Mouse (Mus musculus): Measurements from ENCODE around the gene Gm17416.

Gene Gm17416

DNA sequence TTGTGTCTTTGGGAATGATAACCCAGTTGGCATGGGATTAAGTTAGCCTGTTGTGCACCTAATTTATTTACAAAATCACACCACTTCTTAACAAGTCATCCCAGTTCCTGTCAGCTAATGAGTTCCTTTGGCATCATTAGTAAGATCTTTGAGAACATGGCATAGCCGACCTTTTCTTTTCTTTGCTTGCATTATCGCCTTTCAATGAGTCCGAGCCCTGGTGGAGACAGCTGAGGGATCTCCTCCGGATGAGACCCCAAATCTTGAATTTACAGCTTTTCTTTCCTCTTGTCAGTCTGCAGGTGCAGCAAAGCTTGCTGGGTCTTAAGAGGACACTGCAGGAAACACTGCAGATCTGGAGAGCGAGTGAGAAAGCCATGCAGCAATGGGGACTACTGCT, at the start of gene Gm17416:
TSS of gene Gm17416 (plus strand) at position 301 of the 400 bp plus-strand sequence.
- DNase-seq (ENCODE audit: low spot score in 2 of 2): no peak

DNA sequence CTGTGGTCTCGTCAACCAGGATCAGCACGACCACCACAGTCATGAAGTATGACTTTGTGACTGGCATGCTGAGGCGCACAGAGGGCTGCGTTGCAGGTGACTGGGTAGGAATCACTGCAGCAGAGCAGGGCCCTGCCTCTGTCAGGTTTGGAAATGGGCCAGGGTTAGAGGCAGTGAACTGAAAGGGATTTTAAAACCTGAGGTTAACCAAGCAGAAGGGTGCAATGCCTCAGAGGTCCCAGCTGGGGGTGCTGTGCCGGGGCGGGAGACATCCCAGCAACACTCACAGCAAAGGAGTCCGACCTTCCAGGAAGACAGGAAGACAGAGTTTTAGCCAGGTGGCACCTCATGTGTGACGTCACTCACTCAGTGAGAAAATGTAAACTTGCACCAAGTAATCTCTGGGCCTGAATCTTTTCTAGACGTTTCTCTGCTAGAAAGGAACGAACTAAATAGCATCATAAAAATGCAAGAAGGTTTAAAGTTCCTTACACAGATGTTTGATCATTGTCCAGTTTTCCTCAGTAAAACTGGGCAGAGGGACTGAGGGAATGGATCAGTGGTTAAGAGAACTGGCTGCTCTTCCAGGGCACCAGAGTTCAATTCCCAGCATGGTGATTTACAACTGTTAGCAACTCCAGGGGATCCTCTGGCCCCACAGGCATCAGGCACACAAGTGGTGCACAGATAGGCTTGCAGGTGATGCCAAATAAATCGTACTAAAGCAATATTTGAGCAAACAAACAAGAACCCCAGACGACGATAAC, 29.0 kb upstream of the Gm17416 start, which contains the start of gene Defb29:
TSS of gene Defb29 (minus strand) at position 155 of the 767 bp plus-strand sequence.
- no peak for DNase-seq (ENCODE audit: low spot score in 2 of 2)

DNA sequence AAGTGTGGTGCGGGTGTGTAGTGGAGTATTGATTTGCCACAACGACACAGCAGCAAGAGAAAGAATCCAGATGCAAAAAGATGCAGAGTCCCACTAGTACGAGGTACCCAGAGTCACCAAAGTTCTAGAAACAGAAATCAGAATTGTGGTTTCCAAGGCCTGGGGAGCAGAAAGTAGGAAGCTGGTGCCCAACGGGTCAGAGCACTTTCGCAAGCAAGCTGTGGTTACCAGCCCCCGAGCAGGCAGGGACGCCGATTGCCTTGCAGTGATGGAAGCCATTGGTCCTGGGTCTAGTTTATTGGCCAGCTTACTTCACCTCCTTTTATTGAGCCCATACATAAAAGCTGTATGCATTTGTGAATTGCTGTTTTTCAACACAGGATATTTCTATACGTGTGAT, 27.2 kb upstream of the Gm17416 start:
- DNase-seq (ENCODE audit: low spot score in 2 of 2): no peak

DNA sequence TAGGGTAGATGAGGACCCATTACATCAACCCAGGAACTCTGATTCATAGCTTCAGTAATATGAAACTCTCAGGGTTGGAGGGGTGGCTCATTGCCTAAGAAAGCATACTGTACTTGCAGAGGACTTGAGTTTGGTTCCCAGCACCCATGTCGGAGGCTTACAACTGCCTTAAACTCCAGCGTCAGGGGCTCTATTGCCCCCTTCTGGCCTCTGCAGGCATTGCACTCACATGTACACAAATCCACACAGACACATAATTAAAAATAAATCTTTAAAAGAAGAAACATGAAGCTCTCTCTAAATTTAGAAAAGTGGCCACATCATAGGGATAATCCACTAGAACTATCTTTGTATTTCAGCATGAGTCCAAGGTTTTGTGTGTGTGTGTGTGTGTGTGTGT, 26.2 kb upstream of the Gm17416 start:
- no peak for DNase-seq (ENCODE audit: low spot score in 2 of 2)

DNA sequence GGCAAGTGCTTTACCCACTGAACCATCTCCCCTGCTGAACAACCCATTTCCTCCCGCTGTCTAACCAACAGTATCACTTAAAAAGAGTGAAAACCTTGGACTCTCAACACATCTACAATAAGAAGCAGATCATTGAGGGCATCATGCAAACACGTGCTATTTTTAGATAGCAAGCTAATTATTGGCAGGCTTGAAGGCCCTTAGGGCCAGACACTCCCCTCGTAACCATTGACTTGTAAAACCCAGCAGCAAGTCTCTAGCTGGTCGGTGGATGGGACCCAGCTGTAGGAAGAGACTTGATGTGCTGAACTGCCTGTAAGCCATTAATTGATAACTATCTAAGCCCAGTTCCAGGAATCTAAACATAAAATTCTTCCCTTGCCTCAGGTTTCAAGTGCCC, 25.7 kb upstream of the Gm17416 start:
- no peak for DNase-seq (ENCODE audit: low spot score in 2 of 2)

DNA sequence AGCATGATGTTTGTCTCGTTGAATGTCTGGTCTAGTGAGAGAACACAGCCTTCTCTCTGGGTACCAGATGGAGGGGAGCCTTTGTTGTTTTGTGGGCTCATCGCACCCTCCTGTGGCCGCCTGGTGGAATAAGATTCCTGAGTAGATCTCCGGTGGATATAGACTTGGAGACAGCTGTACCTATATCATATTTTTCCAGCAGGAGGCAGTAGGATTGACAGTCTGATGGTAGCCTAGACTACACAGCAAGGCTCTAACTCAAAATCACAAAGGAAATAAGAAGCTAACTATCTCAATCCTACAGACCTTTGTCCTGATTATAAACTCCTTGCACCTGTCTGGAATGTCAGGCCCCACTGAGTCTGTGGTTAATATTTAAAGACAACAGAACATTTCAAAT, 24.4 kb upstream of the Gm17416 start:
- no peak for DNase-seq (ENCODE audit: low spot score in 2 of 2)

DNA sequence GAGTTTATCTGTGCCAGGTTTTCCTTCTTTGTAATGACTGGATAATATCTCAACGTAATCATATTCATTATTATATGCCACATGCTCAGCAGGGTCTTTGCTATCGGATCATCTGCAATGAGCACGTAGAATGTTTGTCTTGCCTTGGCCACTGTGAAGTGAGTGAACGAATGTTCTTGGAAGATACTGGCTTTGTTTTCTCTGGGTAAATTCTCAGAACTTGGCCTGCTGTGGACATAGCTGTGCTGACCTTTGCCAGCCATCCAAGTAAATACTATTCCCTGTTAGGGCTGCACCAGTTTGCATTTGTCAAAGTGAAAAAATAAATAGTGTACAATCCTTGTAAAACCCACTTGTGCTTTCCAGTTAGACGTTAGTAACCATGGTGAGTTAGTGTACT, 21.0 kb upstream of the Gm17416 start:
- no peak for DNase-seq (ENCODE audit: low spot score in 2 of 2)

DNA sequence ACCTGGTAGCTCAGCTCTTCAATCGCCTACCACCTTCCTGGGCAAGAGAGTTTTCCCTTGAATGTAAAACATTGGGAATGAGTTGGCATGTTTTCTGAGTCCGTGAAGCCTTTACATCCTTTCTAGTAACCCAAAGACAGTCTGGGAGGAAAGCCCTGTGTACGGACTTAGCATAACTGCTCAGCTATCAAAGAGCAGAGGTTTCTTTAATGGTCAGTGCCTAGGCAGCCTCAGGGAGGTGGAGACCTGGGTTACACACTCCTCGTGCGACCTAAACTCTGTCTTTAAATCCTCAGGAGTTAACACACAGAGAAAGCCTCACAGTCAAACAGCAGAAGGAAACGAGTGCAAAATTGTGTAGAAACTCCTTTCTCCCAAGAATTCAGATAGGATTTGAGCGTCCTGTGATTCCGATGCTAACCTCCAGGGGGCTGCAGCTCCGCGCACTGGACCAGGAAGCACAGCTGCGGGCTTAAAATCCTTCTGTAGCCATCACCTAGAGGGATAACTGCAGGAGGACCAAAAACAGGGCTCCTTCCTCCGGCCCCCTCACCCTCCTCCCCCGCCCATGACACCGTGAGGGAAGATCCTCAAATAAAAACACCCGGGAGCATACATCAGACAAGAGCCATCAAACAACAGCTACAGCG, 15.2 kb upstream of the Gm17416 start:
- no peak for DNase-seq (ENCODE audit: low spot score in 2 of 2)

DNA sequence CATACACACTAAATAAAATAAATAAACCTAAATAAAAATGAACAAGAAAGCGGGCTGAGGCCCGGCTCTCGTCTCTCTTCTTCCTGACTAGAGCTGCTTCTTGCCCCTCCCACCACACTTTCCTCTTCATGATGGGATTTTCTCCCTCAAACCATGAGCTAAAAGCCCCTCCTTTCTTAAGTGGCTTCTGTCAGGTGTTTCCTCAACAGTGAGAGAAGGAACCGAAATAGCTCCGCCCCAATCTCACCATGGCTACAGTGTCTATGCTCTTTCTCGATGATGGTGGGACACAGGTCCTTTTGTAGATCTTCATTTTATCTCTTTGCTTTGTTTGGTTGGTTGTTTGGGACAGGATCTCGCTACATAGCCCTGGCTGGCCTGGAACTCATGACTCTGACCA, 12.5 kb upstream of the Gm17416 start:
- no peak for DNase-seq (ENCODE audit: low spot score in 2 of 2)

DNA sequence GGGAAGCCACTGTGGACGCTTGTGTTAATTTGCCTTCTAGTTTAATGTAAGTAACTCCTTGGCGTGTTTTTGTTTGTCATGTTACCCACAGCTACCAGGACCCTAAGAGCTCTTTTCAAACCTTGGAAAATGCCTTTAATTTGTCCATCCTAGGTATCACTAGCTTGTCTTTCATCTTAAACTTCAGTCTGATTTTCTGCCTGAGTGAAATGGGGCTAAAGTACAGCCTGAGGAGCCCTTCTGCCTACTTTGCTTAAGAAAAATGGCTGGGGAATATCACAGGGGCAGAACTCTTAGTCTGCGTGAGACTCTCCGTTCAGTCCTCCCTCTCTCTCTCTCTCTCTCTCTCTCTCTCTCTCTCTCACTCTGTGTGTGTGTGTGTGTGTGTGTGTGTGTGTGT, 743 bp downstream of the Gm17416 start:
- no peak for DNase-seq (ENCODE audit: low spot score in 2 of 2)

DNA sequence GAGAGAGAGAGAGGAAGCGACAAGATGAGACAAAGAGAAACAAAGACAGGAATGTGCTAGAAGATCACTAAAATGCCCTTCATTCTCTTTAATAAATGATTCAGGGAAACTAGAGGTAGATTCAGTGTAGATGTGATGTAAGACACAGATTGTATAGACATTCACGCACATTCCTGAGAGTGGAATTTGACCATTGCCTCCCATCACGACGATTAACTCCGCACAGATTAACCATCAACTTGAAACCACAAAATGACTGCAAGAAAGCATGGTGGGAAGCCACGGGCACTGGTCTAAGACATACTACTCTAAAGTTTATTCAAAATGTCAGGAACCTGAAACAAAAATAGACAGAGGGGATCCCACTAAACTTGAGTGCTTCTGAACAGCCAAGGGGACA, 1.2 kb downstream of the Gm17416 start:
- DNase-seq (ENCODE audit: low spot score in 2 of 2): no peak

DNA sequence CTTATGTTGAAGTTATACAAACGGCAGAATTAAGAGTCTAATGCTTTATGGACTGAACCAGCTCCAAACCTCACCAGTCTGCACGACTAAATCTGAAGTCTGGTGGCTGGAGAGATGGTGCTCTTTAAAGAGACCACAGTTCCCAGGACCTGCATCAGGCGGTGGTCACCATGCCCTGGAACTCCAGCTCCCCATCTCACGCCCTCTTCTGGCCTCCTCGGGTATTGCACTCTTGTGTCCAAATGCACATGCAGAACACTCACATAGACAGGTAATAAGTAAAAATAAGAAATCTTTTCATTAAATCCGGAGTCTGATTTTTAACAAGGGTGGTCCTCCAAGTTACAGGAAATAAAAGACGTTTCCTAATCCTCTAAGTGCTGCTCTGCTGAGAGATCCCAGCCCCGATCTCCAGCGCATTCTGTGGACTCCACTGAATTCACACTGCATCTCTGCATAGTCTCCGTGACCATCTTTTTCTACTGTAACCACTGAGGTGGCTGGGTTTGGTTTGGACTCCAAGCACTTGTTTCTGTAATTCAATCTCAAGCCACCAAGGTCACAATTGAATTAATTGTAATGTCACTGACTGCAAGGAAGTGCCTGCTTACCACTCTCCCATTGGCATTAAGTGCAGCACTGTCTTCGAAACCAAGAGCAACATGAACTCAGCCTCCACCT, 3.1 kb downstream of the Gm17416 start, which contains the start of gene Defb21:
TSS of gene Defb21 (plus strand) at position 631 of the 681 bp plus-strand sequence.
- no peak for DNase-seq (ENCODE audit: low spot score in 2 of 2)

DNA sequence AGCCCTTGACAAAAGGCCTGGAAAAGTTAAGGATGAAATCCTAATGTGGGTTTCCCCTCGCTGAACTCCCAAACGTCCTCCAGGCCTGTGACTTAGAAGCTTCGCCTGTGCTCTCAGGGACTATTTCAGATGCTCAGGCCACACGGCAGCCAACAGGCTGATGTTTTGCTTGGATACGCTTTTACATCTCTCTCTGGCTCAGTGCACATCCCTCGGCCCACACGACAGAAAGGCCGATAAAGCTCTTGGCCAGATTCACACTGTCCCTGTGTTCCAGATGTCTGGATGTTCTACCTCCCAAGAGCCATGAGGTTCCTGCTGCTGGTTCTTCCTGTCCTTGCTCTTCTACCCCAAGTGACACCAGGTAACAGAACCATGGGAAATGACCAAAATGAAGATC, 4.3 kb downstream of the Gm17416 start:
- DNase-seq (ENCODE audit: low spot score in 2 of 2): no peak

DNA sequence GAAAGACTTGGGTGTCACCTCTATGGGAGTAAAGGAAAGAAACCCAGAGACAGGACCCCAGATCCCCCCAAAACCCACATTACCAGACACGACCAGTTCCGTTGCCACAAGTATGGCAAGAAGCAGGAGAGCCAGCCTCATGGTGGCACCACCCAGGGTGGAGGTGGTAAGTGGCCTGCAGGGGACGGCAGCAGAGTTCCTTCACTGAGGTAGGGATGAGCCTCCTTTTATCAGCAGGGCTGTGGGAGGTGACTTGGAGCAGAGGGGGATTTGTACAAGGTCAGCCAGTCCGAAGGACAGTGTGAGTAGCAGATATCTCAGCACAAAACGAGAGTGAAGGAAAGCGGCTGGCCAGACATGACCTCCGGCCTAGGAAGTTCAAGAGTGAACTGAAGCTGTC, 11.0 kb downstream of the Gm17416 start, which contains the start of gene Defb19:
TSS of gene Defb19 (minus strand) at position 206 of the 400 bp plus-strand sequence.
- DNase-seq (ENCODE audit: low spot score in 2 of 2): no peak

DNA sequence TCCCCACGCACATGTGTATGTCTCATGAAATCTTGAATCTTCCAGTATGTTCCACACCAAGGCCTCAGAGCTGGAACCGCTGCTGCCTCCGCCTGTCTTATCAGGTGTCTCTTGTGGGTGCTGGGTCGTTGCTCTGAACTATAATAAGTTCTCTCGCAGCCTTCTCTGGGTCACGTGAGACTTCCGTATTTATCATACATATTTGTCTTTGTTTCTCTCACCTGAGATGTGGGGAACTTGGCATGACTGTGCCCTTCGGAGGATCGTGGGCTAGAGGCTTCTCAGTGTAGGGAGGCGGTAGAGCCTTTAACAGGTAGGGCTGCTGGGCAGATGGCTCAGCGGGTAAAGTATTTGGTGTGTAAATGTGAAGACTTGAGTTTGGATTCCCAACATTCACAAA, 11.5 kb downstream of the Gm17416 start:
- no peak for DNase-seq (ENCODE audit: low spot score in 2 of 2)

DNA sequence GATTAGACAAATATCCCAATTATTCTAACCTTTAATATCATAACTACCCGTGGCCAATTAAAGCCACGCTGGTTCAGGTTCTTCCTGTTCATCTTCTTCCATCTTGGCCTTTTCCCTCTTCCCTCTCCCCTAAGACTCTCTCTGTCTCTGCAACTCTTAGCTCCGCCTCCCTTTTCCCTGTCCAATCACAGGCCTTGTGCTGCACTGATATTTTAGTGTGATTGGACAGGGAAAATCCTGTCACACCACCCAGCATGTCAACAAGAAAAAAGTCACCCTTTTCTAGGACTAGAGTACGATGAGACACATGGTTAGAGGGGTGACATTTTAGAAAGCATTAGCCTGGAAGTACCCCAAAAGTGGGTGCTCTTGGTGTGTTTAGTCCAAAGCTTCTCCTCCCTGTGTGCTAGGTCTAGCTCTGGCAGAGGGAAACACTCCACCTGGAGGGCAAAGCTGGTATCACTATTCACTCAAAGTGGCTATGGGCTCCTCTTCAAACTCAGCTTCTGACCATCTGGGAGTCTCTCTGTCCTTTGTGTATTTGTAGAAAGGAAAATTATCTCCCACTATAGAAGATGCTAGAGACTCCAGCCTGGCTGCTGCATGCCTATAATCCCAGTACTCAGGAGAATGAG, 17.9 kb downstream of the Gm17416 start:
- no peak for DNase-seq (ENCODE audit: low spot score in 2 of 2)

DNA sequence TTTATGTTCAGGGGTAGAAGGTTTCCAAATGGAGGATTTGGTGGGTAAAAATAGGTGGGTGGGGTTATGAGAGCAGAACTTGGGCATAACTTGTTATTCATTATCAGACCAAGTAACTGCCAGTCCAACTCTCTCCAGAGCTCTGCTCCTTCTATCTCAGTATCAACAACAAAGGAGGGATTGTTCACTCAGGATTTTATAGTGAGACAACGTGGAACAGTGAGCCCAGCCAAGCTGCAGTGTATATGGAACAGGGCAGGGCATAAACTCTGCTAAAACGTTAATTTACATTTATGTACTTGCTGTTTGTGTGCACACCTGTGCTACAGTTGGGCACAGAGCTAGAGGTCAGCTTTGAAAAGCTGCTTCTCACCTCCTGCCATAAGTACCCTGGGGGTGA, 19.3 kb downstream of the Gm17416 start:
- DNase-seq (ENCODE audit: low spot score in 2 of 2): no peak

DNA sequence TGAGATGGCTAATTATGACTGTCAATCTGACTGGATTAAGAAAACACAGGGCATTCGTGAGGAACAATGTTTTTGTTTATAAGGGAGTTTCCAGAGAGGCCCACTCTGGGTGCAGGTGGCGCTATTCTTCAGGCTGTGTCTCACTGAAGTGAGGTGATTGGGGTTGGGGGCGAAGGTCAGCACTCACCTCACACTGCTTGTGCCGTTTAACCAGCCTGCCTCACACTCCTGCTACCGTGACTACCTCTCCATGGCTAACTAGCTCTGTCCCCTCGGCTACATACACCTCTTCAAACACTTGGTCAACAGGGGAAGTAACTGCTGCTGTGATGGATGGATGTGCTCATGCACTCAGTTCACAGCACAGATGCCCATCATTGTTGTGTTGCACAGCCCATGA, 19.9 kb downstream of the Gm17416 start:
- no peak for DNase-seq (ENCODE audit: low spot score in 2 of 2)

DNA sequence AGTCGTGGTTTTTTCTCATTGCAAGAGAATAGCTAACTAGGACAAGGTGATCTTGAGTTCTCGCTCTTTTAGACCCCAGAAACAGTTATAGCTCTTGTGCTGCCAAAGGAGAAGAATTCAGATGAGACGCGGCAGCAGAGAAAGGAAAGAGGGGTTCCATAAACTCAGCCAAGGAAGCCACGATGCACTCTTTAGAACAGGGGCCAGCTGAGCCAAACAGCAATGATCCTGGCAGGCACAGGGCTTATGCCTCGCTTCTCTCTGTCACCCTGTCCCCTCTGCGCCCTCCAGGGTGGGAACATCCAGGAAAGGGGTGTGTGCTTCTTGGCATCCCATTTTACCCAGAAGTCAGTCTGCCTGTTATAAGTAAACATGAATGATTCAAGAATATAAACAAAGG, 30.2 kb downstream of the Gm17416 start, which contains the start of gene Defb45:
TSS of gene Defb45 (minus strand) at position 101 of the 400 bp plus-strand sequence.
- no peak for DNase-seq (ENCODE audit: low spot score in 2 of 2)

DNA sequence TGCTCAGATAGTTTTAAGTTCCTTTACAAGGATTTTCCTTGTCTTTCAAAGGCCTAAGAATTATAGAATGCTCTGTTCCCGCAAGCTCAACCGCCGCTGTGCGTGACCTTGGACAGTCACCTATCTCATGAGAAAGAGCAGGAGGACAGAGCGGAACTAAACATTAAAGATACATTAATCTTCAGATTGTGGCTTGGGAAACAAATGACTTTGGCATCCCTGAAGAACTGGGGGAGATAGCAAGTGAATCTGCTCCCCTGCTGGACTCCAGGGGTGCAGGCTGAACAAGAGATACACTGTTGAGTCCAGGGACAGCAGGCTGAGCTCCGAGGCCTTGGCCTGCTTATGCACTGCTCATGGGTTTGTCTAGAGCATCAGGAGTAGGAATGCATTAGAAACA, 30.9 kb downstream of the Gm17416 start:
- no peak for DNase-seq (ENCODE audit: low spot score in 2 of 2)

DNA sequence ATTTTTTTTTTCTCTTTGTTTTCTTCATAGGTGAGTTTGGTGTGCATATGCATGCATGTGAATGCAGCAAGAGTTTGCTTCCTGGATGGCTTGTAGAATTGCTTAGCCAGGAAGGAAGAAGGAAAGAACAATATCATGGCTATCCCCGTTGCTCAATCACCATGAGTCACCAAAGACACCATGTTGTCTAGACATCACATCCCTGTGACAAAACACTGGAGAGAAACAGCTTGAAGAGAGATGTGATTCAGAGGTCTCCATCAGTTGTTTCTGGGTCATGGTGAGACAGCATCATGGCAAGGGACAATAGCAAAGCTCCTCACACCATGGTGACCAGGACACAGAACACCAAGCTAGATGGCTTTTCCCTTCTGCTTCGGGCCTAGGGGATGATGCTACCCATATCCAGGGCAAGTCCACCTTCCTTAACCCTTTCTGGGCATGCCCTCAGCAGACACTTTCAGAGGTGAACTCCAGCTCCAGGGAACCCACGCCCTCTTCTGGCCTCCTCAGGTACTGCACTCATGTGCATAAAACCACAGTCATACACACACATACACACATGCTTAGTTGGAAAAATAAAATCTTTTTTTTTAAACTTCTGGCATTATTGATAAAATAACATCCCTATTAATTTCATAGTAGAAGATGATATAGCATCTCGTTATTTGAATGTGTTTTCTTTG, 32.3 kb downstream of the Gm17416 start:
- DNase-seq (ENCODE audit: low spot score in 2 of 2): no peak

DNA sequence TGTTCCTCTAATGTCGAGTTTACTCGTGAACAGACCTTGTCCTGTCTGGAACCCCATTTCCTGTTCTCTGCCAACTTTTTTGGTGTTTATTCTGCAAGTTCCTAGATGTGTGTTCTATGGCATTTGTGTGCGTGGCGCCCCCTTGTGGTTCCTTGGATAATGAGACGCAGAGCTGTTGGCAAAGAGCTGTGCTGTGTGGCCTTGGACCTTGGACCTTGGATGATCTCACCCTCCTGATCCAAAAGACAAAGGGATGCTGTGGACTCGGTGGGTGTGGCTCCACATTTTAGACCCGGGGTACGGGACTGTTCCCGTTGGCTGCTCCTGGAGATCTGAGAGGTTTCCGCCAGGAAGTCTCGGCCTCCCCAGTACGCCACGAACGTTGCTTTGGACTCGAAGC, 34.9 kb downstream of the Gm17416 start, which contains the start of gene Defb36:
TSS of gene Defb36 (plus strand) at position 271 of the 400 bp plus-strand sequence.
- no peak for DNase-seq (ENCODE audit: low spot score in 2 of 2)

All from natural killer cell, adult 2 months (primary cell).